Mouse (Mus musculus): ENCODE measurements at regions not wholly inside any gene's neighbourhood (a gene's known extent, or its start where the extent isn't known, plus 50 kb on each side); places are given as distances from the start of the nearest gene placed in this dataset.

DNA sequence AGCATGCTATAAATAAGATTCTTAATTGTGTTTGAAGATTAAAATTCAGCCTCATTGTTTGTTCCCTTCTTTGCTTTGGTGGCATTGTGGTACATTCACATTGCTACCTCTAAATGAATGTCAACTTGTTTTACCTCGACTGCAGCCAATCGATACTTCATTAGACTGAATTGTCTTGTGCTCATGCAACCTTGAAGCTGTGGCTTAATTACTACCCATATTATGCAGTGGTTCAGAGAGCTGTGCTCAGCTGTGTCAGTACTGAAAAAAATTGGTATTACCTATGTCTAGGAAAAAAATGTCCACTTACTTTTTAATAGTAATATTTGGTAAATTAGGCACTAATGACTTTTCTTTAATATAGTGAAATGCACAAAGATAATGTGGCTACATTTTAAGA, 1523.6 kb upstream of the Gm8797 start:
- Histone ChIP-seq H3K4me3 (ENCODE audit: low read length) (no peak overlapping the region), H3K9me3 (ENCODE audit: control insufficient read depth, low read length) (no peaks in the 10 kb centered on the region), H3K27ac (ENCODE audit: low read depth, low read length) (no peak overlapping the region), H3K36me3 (ENCODE audit: control insufficient read depth, insufficient read depth, low read length) (no peaks in the 10 kb centered on the region), H3K9ac (ENCODE audit: low read depth, low read length) (no peak overlapping the region), H3K4me2 (ENCODE audit: low read length) (no peak overlapping the region), H3K27me3 (replicated peaks; ENCODE audit: control insufficient read depth, insufficient read depth, low read length) (no peaks in the 10 kb centered on the region), H3K4me1 (ENCODE audit: control insufficient read depth, insufficient read depth, low read depth, low read length) (no peaks in the 10 kb centered on the region)
- 61% methylated on average over 2 of the region's 2 CpGs for WGBS
- no peak for ATAC-seq

GRCm38 (mm10) chr3:4271361-4271760, 1479.2 kb upstream of the Gm8797 start:
- Histone ChIP-seq H3K9ac (ENCODE audit: low read depth, low read length) (no peak overlapping the region), H3K36me3 (ENCODE audit: control insufficient read depth, insufficient read depth, low read length) (no peaks in the 10 kb centered on the region), H3K4me1 (ENCODE audit: control insufficient read depth, insufficient read depth, low read depth, low read length) (no peaks in the 10 kb centered on the region), H3K27me3 (replicated peaks; ENCODE audit: control insufficient read depth, insufficient read depth, low read length) (no peaks in the 10 kb centered on the region), H3K27ac (ENCODE audit: low read depth, low read length) (no peak overlapping the region), H3K4me2 (ENCODE audit: low read length) (no peak overlapping the region), H3K4me3 (ENCODE audit: low read length) (no peak overlapping the region), H3K9me3 (ENCODE audit: control insufficient read depth, low read length) (no peaks in the 10 kb centered on the region)
- ATAC-seq, result no peak
- WGBS, result 79% methylated on average over 1 of the region's 1 CpGs

GRCm38 (mm10) chr3:4274607-4275006, 1476.0 kb upstream of the Gm8797 start:
- H3K4me1 ChIP-seq (ENCODE audit: control insufficient read depth, insufficient read depth, low read depth, low read length), result no peaks in the 10 kb centered on the region
- no peak overlapping the region for H3K4me2 ChIP-seq (ENCODE audit: low read length)
- H3K9me3 ChIP-seq (ENCODE audit: control insufficient read depth, low read length), result no peaks in the 10 kb centered on the region
- 53% methylated on average over 1 of the region's 1 CpGs for WGBS
- no peaks in the 10 kb centered on the region for H3K27me3 ChIP-seq (replicated peaks; ENCODE audit: control insufficient read depth, insufficient read depth, low read length)
- no peak overlapping the region for H3K27ac ChIP-seq (ENCODE audit: low read depth, low read length)
- no peak overlapping the region for H3K9ac ChIP-seq (ENCODE audit: low read depth, low read length)
- no peak for ATAC-seq
- no peak overlapping the region for H3K4me3 ChIP-seq (ENCODE audit: low read length)
- no peaks in the 10 kb centered on the region for H3K36me3 ChIP-seq (ENCODE audit: control insufficient read depth, insufficient read depth, low read length)

- Histone ChIP-seq H3K36me3 (ENCODE audit: control insufficient read depth, insufficient read depth, low read length) (no peaks in the 10 kb centered on the region), H3K9ac (ENCODE audit: low read depth, low read length) (no peak overlapping the region), H3K9me3 (ENCODE audit: control insufficient read depth, low read length) (no peaks in the 10 kb centered on the region), H3K4me2 (ENCODE audit: low read length) (no peak overlapping the region), H3K27ac (ENCODE audit: low read depth, low read length) (no peak overlapping the region), H3K4me1 (ENCODE audit: control insufficient read depth, insufficient read depth, low read depth, low read length) (no peaks in the 10 kb centered on the region), H3K27me3 (replicated peaks; ENCODE audit: control insufficient read depth, insufficient read depth, low read length) (no peaks in the 10 kb centered on the region), H3K4me3 (ENCODE audit: low read length) (no peak overlapping the region)
- 13% methylated on average over 3 of the region's 3 CpGs for WGBS
- peak; percentile 91 for ATAC-seq
Measured at GRCm38 (mm10) chr3:4278042-4278441, 1472.6 kb upstream of the Gm8797 start.

DNA sequence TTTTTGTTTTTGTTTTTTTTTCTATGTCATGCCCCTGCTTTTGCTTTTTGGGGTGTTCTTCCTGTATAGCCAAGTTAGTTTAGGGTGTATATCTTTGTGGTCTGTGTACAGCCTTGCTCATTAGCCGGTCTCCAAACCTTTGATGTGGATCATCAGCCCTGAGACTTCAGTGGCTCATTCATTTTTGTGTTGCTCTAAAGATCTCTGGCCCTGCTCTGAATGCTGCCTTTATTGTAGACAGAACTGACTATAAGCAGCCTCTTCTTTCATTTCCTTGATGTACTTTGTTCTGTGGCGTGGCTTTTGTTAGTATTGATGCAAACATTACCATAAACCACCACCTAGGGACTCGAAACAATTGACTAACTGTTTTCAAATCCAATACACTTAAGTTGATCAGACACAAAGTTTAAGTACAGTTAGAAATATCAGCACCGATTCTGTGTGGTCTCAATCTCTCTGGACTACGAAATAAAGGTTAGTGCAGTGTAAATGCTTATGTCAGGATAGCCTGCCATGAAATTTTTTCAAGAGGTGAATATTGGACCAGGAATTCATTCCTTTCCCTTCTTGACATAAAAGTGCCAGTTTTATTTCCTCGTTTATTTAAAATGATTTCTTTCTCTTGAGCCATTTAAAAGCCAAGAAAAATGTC, 1470.1 kb upstream of the Gm8797 start:
- no peak overlapping the region for H3K4me2 ChIP-seq (ENCODE audit: low read length)
- no peak overlapping the region for H3K27ac ChIP-seq (ENCODE audit: low read depth, low read length)
- 19% methylated on average over 6 of the region's 6 CpGs for WGBS

GRCm38 (mm10) chr3:4281092-4281491, 1469.5 kb upstream of the Gm8797 start:
- no peaks in the 10 kb centered on the region for H3K9me3 ChIP-seq (ENCODE audit: control insufficient read depth, low read length)
- ATAC-seq, result no peak
- H3K9ac ChIP-seq (ENCODE audit: low read depth, low read length), result no peak overlapping the region

More for the DNA sequence above, 1470.1 kb upstream of the Gm8797 start:
- no peak overlapping the region for H3K9ac ChIP-seq (ENCODE audit: low read depth, low read length)
- H3K36me3 ChIP-seq (ENCODE audit: control insufficient read depth, insufficient read depth, low read length), result no peaks in the 10 kb centered on the region
- no peak overlapping the region for H3K4me3 ChIP-seq (ENCODE audit: low read length)
- H3K27me3 ChIP-seq (replicated peaks; ENCODE audit: control insufficient read depth, insufficient read depth, low read length), result no peaks in the 10 kb centered on the region
- no peaks in the 10 kb centered on the region for H3K9me3 ChIP-seq (ENCODE audit: control insufficient read depth, low read length)
- no peak for ATAC-seq
- H3K4me1 ChIP-seq (ENCODE audit: control insufficient read depth, insufficient read depth, low read depth, low read length), result no peaks in the 10 kb centered on the region

DNA sequence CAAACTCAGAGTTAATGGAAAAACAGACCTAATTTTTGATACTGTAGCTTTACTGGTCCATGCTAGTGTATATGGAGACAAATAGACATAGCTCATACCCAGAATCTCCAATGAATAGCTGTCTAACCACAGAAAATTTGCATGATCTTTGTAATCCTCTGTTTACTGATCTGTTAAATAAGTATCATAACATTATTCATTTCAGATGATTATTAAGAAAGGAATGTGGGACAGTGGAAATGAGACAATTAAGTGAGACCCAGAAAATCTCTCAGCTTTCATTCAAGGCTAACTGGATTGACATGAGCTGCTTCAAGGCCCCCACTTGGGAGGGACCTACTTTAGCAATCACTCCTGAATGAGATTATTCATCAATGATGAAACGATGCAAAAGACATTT, 1463.5 kb upstream of the Gm8797 start:
- H3K4me1 ChIP-seq (ENCODE audit: control insufficient read depth, insufficient read depth, low read depth, low read length), result no peaks in the 10 kb centered on the region
- no peak overlapping the region for H3K9ac ChIP-seq (ENCODE audit: low read depth, low read length)
- H3K4me2 ChIP-seq (ENCODE audit: low read length), result no peak overlapping the region
- no peaks in the 10 kb centered on the region for H3K36me3 ChIP-seq (ENCODE audit: control insufficient read depth, insufficient read depth, low read length)
- H3K4me3 ChIP-seq (ENCODE audit: low read length), result no peak overlapping the region
- no peak for ATAC-seq
- 84% methylated on average over 1 of the region's 1 CpGs for WGBS
- H3K9me3 ChIP-seq (ENCODE audit: control insufficient read depth, low read length), result no peaks in the 10 kb centered on the region
- H3K27ac ChIP-seq (ENCODE audit: low read depth, low read length), result no peak overlapping the region
- H3K27me3 ChIP-seq (replicated peaks; ENCODE audit: control insufficient read depth, insufficient read depth, low read length), result no peaks in the 10 kb centered on the region

More at GRCm38 (mm10) chr3:4281092-4281491, 1469.5 kb upstream of the Gm8797 start:
- H3K4me2 ChIP-seq (ENCODE audit: low read length), result no peak overlapping the region
- 3% methylated on average over 1 of the region's 1 CpGs for WGBS
- H3K27me3 ChIP-seq (replicated peaks; ENCODE audit: control insufficient read depth, insufficient read depth, low read length), result no peaks in the 10 kb centered on the region
- H3K27ac ChIP-seq (ENCODE audit: low read depth, low read length), result no peak overlapping the region
- no peaks in the 10 kb centered on the region for H3K36me3 ChIP-seq (ENCODE audit: control insufficient read depth, insufficient read depth, low read length)
- no peak overlapping the region for H3K4me3 ChIP-seq (ENCODE audit: low read length)
- no peaks in the 10 kb centered on the region for H3K4me1 ChIP-seq (ENCODE audit: control insufficient read depth, insufficient read depth, low read depth, low read length)

GRCm38 (mm10) chr3:4336441-4336840, 1414.2 kb upstream of the Gm8797 start:
- Histone ChIP-seq H3K4me2 (ENCODE audit: low read length) (no peak overlapping the region), H3K9me3 (ENCODE audit: control insufficient read depth, low read length) (no peaks in the 10 kb centered on the region), H3K27ac (ENCODE audit: low read depth, low read length) (no peak overlapping the region), H3K36me3 (ENCODE audit: control insufficient read depth, insufficient read depth, low read length) (no peaks in the 10 kb centered on the region), H3K9ac (ENCODE audit: low read depth, low read length) (no peak overlapping the region), H3K27me3 (replicated peaks; ENCODE audit: control insufficient read depth, insufficient read depth, low read length) (no peaks in the 10 kb centered on the region), H3K4me1 (ENCODE audit: control insufficient read depth, insufficient read depth, low read depth, low read length) (no peaks in the 10 kb centered on the region), H3K4me3 (ENCODE audit: low read length) (no peak overlapping the region)
- ATAC-seq, result no peak
- 84% methylated on average over 4 of the region's 4 CpGs for WGBS

GRCm38 (mm10) chr3:4339153-4339552, 1411.5 kb upstream of the Gm8797 start:
- H3K4me3 ChIP-seq (ENCODE audit: low read length), result no peak overlapping the region
- no peak overlapping the region for H3K27ac ChIP-seq (ENCODE audit: low read depth, low read length)
- no peaks in the 10 kb centered on the region for H3K9me3 ChIP-seq (ENCODE audit: control insufficient read depth, low read length)
- no peaks in the 10 kb centered on the region for H3K27me3 ChIP-seq (replicated peaks; ENCODE audit: control insufficient read depth, insufficient read depth, low read length)
- no peaks in the 10 kb centered on the region for H3K4me1 ChIP-seq (ENCODE audit: control insufficient read depth, insufficient read depth, low read depth, low read length)
- 85% methylated on average over 1 of the region's 1 CpGs for WGBS
- no peak overlapping the region for H3K4me2 ChIP-seq (ENCODE audit: low read length)
- H3K36me3 ChIP-seq (ENCODE audit: control insufficient read depth, insufficient read depth, low read length), result no peaks in the 10 kb centered on the region
- H3K9ac ChIP-seq (ENCODE audit: low read depth, low read length), result no peak overlapping the region
- no peak for ATAC-seq
